Mouse (Mus musculus) forebrain, embryonic 12.5 days (tissue): ENCODE measurements around the gene Gm17606. TPM values are rescaled to one million over a fixed set of nuclear protein-coding genes. Genes with fewer than 3 reads are reported as not detected.

Experiments used
- ATAC-seq: fragments of 200-750 bp; cut with Nextera tagmentation; 2 replicates; pipeline ENCODE4 v1.8.0; 2017; ENCODE audit warnings: moderate TSS enrichment; ENCODE audit not compliant: low FRiP score
- H3K27ac ChIP-seq: fragments of 300-500 bp; sonication (generic); 2 replicates; pipeline ENCODE4 v1.5.1; 2016; ENCODE audit warnings: mild to moderate bottlenecking
- H3K27me3 ChIP-seq: fragments of 300-500 bp; sonication (generic); 2 replicates; pipeline ENCODE4 v1.6.1; 2016; ENCODE audit warnings: mild to moderate bottlenecking
- H3K36me3 ChIP-seq: fragments of 300-500 bp; sonication (generic); replicated peaks from 2 replicates; pipeline ENCODE4 v1.6.1; 2016; ENCODE audit warnings: mild to moderate bottlenecking
- H3K4me1 ChIP-seq: fragments of 300-500 bp; sonication (generic); 2 replicates; pipeline ENCODE4 v1.6.1; 2016
- H3K4me2 ChIP-seq: fragments of 300-500 bp; sonication (generic); 2 replicates; pipeline ENCODE4 v1.6.1; 2016; ENCODE audit warnings: mild to moderate bottlenecking, moderate library complexity
- H3K4me3 ChIP-seq: fragments of 300-500 bp; sonication (generic); replicated peaks from 2 replicates; pipeline ENCODE4 v1.5.1; 2016; ENCODE audit warnings: mild to moderate bottlenecking
- H3K9ac ChIP-seq: fragments of 300-500 bp; sonication (generic); 2 replicates; pipeline ENCODE4 v1.6.1; 2016; ENCODE audit warnings: mild to moderate bottlenecking
- H3K9me3 ChIP-seq: fragments of 300-500 bp; sonication (generic); 2 replicates; pipeline ENCODE4 v1.6.1; 2016
- WGBS: fragments of 180-500 bp; shearing (Covaris S2); methylation state at CpG from one replicate; pipeline ENCODE4 v1.1.7; 2016; 5-methylcytosine and 5-hydroxymethylcytosine counted together
- polyA plus RNA-seq: library from polyadenylated mRNA; unstranded; fragments of >200 nt; fragmentation: Nextera tagmentation; extraction: Ambion mirVana; gene quantifications from 2 replicates; pipeline ENCODE4 v1.2.1, GENCODE M21; 2016

Gm17606 gene
- polyA plus RNA-seq, 1 experiment from 2014 or later: not detected

DNA sequence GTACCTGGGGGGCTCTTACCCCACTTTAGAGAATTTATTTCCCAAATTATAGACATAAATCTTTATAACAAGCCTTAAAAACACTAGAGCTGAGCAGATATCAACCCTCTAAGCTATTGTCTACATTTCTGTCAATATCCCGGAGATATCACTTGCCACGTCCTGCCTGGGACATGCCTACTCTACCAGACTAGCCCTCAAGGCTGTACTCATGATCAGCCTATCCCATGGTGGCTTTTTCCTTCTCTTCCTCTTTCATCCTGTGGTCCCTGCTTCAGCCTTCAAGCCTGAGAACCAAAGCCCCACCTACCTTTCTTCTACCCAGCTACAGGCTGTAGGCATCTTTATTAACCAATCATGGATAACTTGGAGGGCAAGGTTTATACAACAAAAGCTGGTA, 11.0 kb upstream of the Gm17606 start:
- Histone ChIP-seq H3K4me2 (no peak overlapping the region), H3K27ac (no peak overlapping the region), H3K36me3 (peaks cover 55% of the 10 kb centered on the region), H3K9ac (no peak overlapping the region), H3K4me1 (no peaks in the 10 kb centered on the region), H3K27me3 (no peaks in the 10 kb centered on the region), H3K9me3 (no peaks in the 10 kb centered on the region), H3K4me3 (no peak overlapping the region)
- no peak for ATAC-seq
- WGBS: 87% methylated on average over 2 of the region's 2 CpGs

DNA sequence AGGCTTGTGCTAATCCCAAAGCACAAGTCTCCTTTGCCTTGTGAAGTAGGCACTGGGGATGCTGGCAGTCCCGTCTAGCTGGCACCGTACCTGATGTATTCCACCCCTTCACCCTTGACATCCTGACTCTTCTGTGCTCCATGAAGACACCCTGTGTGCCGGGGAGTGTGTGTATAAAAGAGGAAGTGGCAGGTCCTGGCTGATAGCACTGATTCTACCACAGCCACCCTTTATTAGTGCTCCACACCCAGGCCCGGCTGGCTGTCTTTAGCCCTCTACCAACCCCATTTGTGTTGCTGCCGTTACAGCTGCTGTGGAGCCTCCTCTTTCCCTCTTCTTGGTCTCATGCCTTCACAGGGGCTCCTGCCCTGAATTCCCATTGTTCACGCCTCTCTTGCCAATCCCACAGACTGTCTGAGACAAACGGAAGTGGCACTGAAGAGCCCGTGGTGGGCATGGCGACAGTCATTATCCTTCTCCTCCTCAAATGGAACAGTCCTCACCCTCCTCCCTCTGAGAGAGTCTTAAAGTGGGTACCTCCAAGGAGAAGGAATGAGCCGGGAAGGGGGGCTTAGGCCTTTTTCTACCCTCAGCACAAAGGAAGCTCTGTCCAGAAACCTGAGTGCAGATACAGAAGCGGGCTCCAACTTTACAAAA, 10.0 kb upstream of the Gm17606 start:
- Histone ChIP-seq H3K4me3 (no peak overlapping the region), H3K9me3 (no peaks in the 10 kb centered on the region), H3K36me3 (peaks cover 61% of the 10 kb centered on the region), H3K4me1 (no peaks in the 10 kb centered on the region), H3K4me2 (no peak overlapping the region), H3K27me3 (no peaks in the 10 kb centered on the region), H3K9ac (no peak overlapping the region), H3K27ac (peak overlapping the region; percentile 51; the same call in 1 of the 2 replicates)
- ATAC-seq: peak; percentile 47; the same call in 1 of the 2 replicates
- WGBS: 78% methylated on average over 11 of the region's 11 CpGs

DNA sequence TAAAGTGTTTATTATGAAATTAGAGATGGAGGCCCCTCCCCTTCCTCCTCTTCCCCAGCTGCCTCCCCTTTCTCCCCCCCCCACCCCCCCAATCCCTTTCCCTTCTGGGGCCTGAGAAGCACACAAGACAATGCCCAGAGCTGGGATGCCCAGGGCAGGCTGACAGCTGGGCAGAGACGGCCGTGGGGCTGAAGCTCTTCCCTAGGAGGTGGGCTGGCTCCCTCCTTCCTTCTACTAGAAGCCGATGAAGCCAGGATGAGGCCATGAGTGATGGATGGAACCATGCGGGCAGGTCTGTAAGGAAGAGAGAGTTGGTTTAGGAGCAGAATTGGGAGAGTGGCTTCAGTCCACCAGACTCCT, 9.5 kb upstream of the Gm17606 start:
- Histone ChIP-seq H3K27ac (peak overlapping the region; percentile 51; the same call in 1 of the 2 replicates), H3K36me3 (peaks cover 66% of the 10 kb centered on the region), H3K9ac (no peak overlapping the region), H3K4me2 (no peak overlapping the region), H3K4me1 (no peaks in the 10 kb centered on the region), H3K27me3 (no peaks in the 10 kb centered on the region), H3K4me3 (no peak overlapping the region), H3K9me3 (no peaks in the 10 kb centered on the region)
- no peak for ATAC-seq
- 67% methylated on average over 4 of the region's 4 CpGs for WGBS

DNA sequence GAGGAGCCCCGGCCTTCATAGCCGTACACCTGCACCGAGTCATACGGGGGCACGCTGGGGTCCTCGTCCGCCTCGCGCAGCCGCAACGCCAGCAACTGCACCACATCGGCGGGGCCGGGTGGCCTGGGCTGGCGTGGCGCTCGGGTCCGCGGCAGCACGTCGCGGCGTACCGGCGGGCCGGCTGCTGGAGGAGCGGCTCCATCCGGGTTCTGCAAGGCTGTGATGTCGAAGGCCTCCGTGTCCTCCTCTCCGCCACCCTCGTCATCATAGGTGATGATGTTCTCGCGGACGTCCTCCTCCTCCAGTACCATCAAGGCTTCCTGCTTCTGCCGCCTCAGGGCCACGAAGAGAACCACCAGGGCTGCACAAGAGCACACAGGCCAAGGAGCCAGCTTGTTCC, 8.5 kb upstream of the Gm17606 start:
- H3K9ac ChIP-seq: no peak overlapping the region
- H3K27me3 ChIP-seq: no peaks in the 10 kb centered on the region
- no peak overlapping the region for H3K27ac ChIP-seq
- no peak overlapping the region for H3K4me3 ChIP-seq
- H3K4me2 ChIP-seq: no peak overlapping the region
- H3K4me1 ChIP-seq: no peaks in the 10 kb centered on the region
- no peak for ATAC-seq
- peaks cover 76% of the 10 kb centered on the region for H3K36me3 ChIP-seq
- no peaks in the 10 kb centered on the region for H3K9me3 ChIP-seq
- WGBS: 94% methylated on average over 37 of the region's 37 CpGs

DNA sequence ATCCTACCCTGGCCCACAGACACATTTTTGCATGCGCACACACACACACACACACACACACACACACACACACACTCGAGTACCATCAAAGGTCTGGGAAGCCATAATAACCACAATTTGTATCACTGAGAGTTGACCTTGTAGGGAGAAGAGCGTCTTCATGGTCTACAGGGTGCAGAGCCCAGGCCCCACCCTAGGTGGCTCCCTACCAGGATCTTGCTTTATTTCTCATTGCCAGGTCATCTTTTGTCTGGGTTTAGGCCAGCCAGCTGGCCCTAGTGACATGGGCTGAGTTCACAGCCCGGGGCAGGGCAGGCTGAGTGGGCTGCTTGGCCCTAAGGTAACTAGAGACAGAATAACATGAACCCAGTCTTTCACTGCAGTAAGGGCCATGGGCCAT, 6.6 kb upstream of the Gm17606 start:
- Histone ChIP-seq H3K36me3 (peaks cover 88% of the 10 kb centered on the region), H3K27me3 (no peaks in the 10 kb centered on the region), H3K4me1 (peaks cover 5% of the 10 kb centered on the region; the same call in 1 of the 2 replicates), H3K9me3 (no peaks in the 10 kb centered on the region), H3K4me3 (no peak overlapping the region), H3K4me2 (no peak overlapping the region), H3K9ac (no peak overlapping the region), H3K27ac (no peak overlapping the region)
- ATAC-seq: no peak
- WGBS: 86% methylated on average over 4 of the region's 4 CpGs

DNA sequence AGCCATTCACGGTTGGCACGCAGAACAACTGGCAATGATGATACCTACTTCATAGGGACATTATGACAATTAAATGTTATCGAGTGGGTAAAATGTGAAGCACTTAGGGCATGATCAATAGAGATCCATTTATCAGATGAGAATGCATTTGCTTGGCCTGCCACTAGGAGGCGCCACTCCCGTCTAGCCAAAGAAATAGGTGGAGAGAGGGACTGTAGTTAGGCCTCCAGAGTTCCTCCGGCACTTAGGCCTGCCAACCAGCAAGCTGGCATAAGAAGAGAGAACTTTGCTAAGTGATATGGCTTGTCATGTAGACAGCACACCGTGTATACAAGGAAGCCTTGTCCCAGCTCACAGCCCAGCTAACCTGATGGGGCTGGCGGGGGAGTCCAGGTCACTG, 3.8 kb upstream of the Gm17606 start:
- no peaks in the 10 kb centered on the region for H3K9me3 ChIP-seq
- ATAC-seq: no peak
- peaks cover 22% of the 10 kb centered on the region for H3K4me1 ChIP-seq
- no peaks in the 10 kb centered on the region for H3K27me3 ChIP-seq
- H3K36me3 ChIP-seq: peaks cover 62% of the 10 kb centered on the region
- no peak overlapping the region for H3K9ac ChIP-seq
- H3K4me3 ChIP-seq: no peak overlapping the region
- 50% methylated on average over 8 of the region's 8 CpGs for WGBS
- no peak overlapping the region for H3K4me2 ChIP-seq
- no peak overlapping the region for H3K27ac ChIP-seq

DNA sequence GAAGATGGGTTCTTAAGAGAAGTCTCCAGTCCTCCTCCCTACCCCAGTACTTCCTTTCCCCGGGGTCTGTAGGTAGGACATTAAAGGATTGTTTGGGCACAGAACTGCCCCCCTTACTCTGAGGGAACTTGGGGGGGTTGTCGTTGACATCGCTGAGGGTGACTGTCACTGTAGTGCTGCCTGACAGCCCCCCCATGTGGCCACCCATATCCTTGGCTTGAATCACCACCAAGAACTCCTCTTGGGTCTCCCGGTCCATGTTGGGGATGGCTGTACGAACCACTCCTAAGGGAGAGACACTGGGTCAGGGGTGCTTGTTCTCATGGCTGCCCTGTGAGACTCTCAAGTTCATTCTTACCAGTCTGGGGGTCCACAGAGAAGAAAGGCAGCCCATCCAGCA, 2.5 kb upstream of the Gm17606 start:
- no peaks in the 10 kb centered on the region for H3K9me3 ChIP-seq
- peaks cover 61% of the 10 kb centered on the region for H3K36me3 ChIP-seq

DNA sequence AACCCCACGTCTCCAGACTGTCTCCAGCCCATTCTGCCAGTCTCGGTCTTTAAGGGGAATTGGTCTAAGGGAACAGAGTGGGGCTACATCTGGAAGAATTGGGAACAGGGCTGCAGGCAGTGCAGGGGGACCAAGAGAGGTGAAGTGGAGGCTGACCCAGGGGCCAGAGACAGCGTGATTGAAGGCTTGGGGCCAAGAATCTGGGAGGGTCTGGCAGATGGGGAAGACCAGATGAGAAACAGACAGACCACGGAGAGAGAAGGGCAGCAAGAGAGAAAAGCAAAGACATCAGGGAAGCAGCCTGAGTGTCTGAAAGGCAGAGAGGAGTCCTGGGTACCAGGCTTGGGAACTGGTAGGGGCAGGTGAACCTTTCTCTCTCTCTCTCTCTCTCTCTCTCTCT, 631 bp upstream of the Gm17606 start:
- peak overlapping the region; percentile 84 for H3K4me3 ChIP-seq
- H3K9me3 ChIP-seq: no peaks in the 10 kb centered on the region
- WGBS: 19% methylated on average over 4 of the region's 4 CpGs
- H3K4me1 ChIP-seq: peaks cover 22% of the 10 kb centered on the region
- peaks cover 61% of the 10 kb centered on the region for H3K36me3 ChIP-seq
- peak overlapping the region; percentile 96 for H3K9ac ChIP-seq
- ATAC-seq: no peak
- 0 out of 2 replicates have a peak overlapping the region, but pooled peaks have one; percentile 8 for H3K27ac ChIP-seq
- no peaks in the 10 kb centered on the region for H3K27me3 ChIP-seq
- peak overlapping the region; percentile 97 for H3K4me2 ChIP-seq

More for the DNA sequence above, 2.5 kb upstream of the Gm17606 start:
- Histone ChIP-seq H3K4me2 (no peak overlapping the region), H3K27me3 (no peaks in the 10 kb centered on the region), H3K4me3 (no peak overlapping the region), H3K27ac (no peak overlapping the region), H3K4me1 (peaks cover 22% of the 10 kb centered on the region), H3K9ac (no peak overlapping the region)
- no peak for ATAC-seq
- 78% methylated on average over 5 of the region's 5 CpGs for whole genome bisulfite sequencing

DNA sequence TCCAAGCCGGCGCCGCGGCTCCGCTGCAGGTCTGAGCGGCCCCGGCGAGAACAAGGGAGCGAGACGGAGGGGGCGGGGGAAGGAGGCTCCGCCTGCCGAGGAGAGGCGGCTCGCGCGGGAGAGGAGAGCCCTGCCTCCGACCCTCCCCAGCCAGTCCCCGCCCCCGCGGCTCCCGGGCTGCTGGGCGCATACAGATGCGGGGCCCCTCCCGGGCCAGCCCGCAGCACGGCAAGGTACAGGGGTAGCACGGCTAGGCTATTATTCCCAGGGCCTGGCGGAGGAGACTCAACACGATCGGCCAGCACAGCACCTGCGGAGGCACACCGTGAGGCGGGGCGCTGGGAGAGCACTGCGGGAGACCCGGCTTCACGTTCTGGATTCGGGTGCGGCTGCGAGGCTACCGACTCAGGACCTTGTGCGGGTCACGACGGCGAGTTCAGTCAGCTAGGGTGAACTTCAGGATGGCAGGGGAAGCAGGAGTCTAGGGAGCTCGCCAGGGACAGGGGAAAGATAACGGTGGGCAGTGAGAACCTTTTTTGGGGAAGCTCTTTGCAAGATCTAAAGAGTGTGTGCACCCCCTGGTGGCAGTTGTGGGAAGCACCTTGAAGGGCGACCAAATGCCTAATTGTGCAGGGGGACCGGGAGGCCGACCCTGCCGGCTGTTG, 685 bp downstream of the Gm17606 start, which contains the start of gene Cdh24:
TSS of gene Cdh24 (minus strand) at position 60 of the 665 bp plus-strand sequence.
- Histone ChIP-seq H3K9ac (peak within 1 kb of the TSS; percentile 96), H3K4me2 (peak within 1 kb of the TSS; percentile 97), H3K9me3 (no peaks in the 10 kb centered on the region), H3K4me1 (peaks cover 22% of the 10 kb centered on the region), H3K36me3 (peaks cover 64% of the 10 kb centered on the region), H3K4me3 (peak within 1 kb of the TSS; percentile 84), H3K27ac (peak within 1 kb of the TSS; percentile 91), H3K27me3 (no peaks in the 10 kb centered on the region)
- under 1% methylated on average over 45 of the region's 52 CpGs for WGBS
- ATAC-seq: peak; percentile 92

DNA sequence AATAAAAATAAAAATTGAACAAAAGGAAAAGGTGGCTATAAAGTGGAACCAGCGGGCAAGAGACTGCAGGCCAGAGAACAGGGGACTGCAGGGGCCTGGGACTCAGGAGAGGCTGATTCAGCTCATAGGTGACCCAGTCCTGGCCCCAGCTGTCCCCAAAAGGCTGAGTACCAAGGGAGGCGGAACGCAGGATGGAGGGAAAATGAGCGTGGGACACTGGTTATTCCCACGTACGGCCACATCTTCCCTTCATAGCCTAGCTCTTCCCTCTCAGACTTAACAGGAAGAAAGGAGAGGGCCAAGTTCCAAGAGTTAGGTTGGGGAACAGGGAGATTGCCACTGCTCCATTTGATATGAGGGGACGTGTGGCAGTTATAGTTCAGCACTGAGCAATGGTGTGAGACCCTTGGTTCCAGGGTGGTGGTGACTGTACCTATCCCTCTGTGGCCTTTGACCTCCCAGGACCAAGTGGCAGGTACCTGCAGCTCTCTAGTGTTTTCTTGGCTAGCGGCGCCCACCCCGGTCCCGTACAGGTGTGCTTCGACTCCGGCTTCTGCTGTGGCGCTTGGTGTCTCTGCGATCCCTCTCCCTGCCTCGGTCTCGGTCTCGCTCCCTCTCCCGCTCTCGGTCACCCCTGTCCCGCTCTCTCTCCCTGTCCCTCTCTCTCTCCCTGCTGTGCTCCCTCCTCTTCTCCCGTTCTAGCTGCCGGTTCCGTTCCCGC, 1.6 kb downstream of the Gm17606 start:
- peaks cover 64% of the 10 kb centered on the region for H3K36me3 ChIP-seq
- no peak overlapping the region for H3K4me3 ChIP-seq
- no peaks in the 10 kb centered on the region for H3K27me3 ChIP-seq
- ATAC-seq: no peak
- H3K9me3 ChIP-seq: no peaks in the 10 kb centered on the region
- H3K4me1 ChIP-seq: peaks cover 22% of the 10 kb centered on the region
- 73% methylated on average over 25 of the region's 25 CpGs for WGBS
- no peak overlapping the region for H3K9ac ChIP-seq
- no peak overlapping the region for H3K4me2 ChIP-seq
- no peak overlapping the region for H3K27ac ChIP-seq

DNA sequence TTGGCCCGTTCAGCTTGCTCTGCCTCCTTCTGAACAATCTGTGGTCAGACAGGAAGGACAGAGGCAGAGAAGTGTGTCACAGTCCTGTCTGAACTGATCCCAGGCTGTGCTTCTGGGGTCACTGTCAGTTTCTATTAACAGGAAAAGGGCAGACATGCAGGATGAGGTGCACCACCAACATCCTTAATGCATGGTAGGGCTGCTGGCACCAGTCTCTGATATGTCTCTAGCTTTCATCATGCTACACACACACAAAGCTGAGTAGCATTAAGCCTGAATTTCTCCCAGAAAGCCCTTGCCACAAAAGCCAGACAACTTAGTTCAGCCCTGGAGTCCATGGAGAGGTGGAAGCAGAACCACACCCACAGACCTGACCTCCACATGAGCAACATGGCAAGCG, 2.3 kb downstream of the Gm17606 start:
- 91% methylated on average over 2 of the region's 2 CpGs for WGBS
- no peaks in the 10 kb centered on the region for H3K27me3 ChIP-seq
- H3K9me3 ChIP-seq: no peaks in the 10 kb centered on the region
- H3K9ac ChIP-seq: no peak overlapping the region
- no peak overlapping the region for H3K27ac ChIP-seq
- peaks cover 22% of the 10 kb centered on the region for H3K4me1 ChIP-seq
- ATAC-seq: no peak
- H3K4me2 ChIP-seq: no peak overlapping the region
- peaks cover 66% of the 10 kb centered on the region for H3K36me3 ChIP-seq
- H3K4me3 ChIP-seq: no peak overlapping the region

DNA sequence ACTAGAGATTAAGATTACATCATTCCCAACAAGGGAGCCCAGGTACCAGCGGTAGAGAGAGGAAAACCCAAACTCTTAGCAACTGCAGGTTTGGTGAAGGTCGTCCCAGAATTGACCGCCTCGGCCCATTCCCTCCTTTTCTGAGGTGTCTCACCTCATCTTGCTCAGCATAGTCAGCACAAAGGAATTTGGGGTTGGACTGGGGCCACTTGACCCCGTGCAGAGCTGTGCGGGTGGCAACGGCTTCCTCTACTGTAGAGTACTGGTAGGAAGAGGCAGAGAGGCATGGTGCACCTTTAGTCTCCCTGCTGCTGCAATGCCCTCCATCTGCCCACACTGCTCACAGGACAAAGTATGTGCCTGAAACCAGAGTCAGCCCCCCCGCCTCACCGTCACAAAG, 3.5 kb downstream of the Gm17606 start:
- no peak for ATAC-seq

More for the DNA sequence above, 3.5 kb downstream of the Gm17606 start:
- H3K9ac ChIP-seq: no peak overlapping the region
- no peak overlapping the region for H3K27ac ChIP-seq
- no peak overlapping the region for H3K4me2 ChIP-seq
- 93% methylated on average over 9 of the region's 9 CpGs for whole genome bisulfite sequencing
- no peaks in the 10 kb centered on the region for H3K27me3 ChIP-seq
- peaks cover 26% of the 10 kb centered on the region for H3K4me1 ChIP-seq
- no peaks in the 10 kb centered on the region for H3K9me3 ChIP-seq
- H3K36me3 ChIP-seq: peaks cover 70% of the 10 kb centered on the region
- H3K4me3 ChIP-seq: no peak overlapping the region
